Mouse (Mus musculus): Measurements from ENCODE around the gene Sipa1l1.

GRCm38 (mm10) chr12:82369402-82370160, 200.5 kb downstream of the Sipa1l1 start:
- no peak for TF ChIP-seq CTCF (IDR thresholded peaks at IDR 0.05; ENCODE audit: borderline replicate concordance, insufficient read depth, low read length)
- TF ChIP-seq POLR2A (IDR thresholded peaks at IDR 0.05; ENCODE audit: low read depth, low read length), result no peak

Measured in embryonic fibroblast, embryonic 13.5 days (primary cell).